Mouse (Mus musculus) ES-CJ7 (cell line): ENCODE results near the gene Pla2g12a.

Experiments
- DNase-seq: peaks from one replicate; pipeline ENCODE4 v3.0.0; 2011; ENCODE audit warnings: low read depth, low spot score

Pla2g12a gene

GRCm38 (mm10) chr3:129898886-129899285, 20.5 kb downstream of the Pla2g12a start:
- peak; percentile 82 for DNase-seq

- peak; percentile 47 for DNase-seq
Observed at GRCm38 (mm10) chr3:129901271-129901809, 22.9 kb downstream of the Pla2g12a start, which contains the start of gene Casp6. TSS of gene Casp6 (plus strand) at chr3:129901425.

GRCm38 (mm10) chr3:129903369-129903768, 25.0 kb downstream of the Pla2g12a start:
- DNase-seq: no peak

- DNase-seq: no peak
Observed at GRCm38 (mm10) chr3:129903866-129904265, 25.5 kb downstream of the Pla2g12a start.

- no peak for DNase-seq
Observed at GRCm38 (mm10) chr3:129904381-129905132, 26.2 kb downstream of the Pla2g12a start.

GRCm38 (mm10) chr3:129912025-129912424, 33.6 kb downstream of the Pla2g12a start:
- peak; percentile 24 for DNase-seq

- no peak for DNase-seq
Observed at GRCm38 (mm10) chr3:129913241-129913640, 34.8 kb downstream of the Pla2g12a start.

- DNase-seq: no peak
Observed at GRCm38 (mm10) chr3:129917424-129917823, 39.0 kb downstream of the Pla2g12a start.

- DNase-seq: peak; percentile 80
Observed at GRCm38 (mm10) chr3:129918434-129918833, 40.0 kb downstream of the Pla2g12a start.

GRCm38 (mm10) chr3:129923581-129923980, 45.2 kb downstream of the Pla2g12a start:
- no peak for DNase-seq

GRCm38 (mm10) chr3:129925861-129926260, 47.5 kb downstream of the Pla2g12a start:
- no peak for DNase-seq

GRCm38 (mm10) chr3:129930213-129930778, 51.9 kb downstream of the Pla2g12a start:
- no peak for DNase-seq

- DNase-seq: peak; percentile 66
Observed at GRCm38 (mm10) chr3:129932443-129932842, 54.0 kb downstream of the Pla2g12a start.

- no peak for DNase-seq
Observed at GRCm38 (mm10) chr3:129936561-129936960, 58.2 kb downstream of the Pla2g12a start.

- no peak for DNase-seq
Observed at GRCm38 (mm10) chr3:129937848-129938247, 59.4 kb downstream of the Pla2g12a start.

GRCm38 (mm10) chr3:129939058-129939457, 60.7 kb downstream of the Pla2g12a start:
- DNase-seq: no peak

- no peak for DNase-seq
Observed at GRCm38 (mm10) chr3:129940780-129941179, 62.4 kb downstream of the Pla2g12a start.

- no peak for DNase-seq
Observed at GRCm38 (mm10) chr3:129941291-129941690, 62.9 kb downstream of the Pla2g12a start.

GRCm38 (mm10) chr3:129943813-129944212, 65.4 kb downstream of the Pla2g12a start:
- no peak for DNase-seq
